8 mouse cellular contexts compared by ENCODE assay signal in genomic region chr5:20944961-20945748, GRCm38 (mm10). TPM values are rescaled to one million over a fixed set of nuclear protein-coding genes. Genes with fewer than 3 reads are reported as not detected.
DNase-seq lines count a peak whose midpoint lies in the region; ATAC-seq lines count a peak whose summit lies in the region.

No protein-coding gene starts in this region.

- no peaks in the 10 kb centered on the region for H3K9me3 ChIP-seq in intestine, embryonic 14.5 days (ENCODE audit: control insufficient read depth, low read length)
- H3K9me3 ChIP-seq in intestine, embryonic 16.5 days (ENCODE audit: control insufficient read depth, low read length) = no peaks in the 10 kb centered on the region

- ATAC-seq in intestine, embryonic 14.5 days (replicated peaks; ENCODE audit: low FRiP score, low TSS enrichment, low read depth) = no peak
- no peak for ATAC-seq in intestine, embryonic 16.5 days
- peak; percentile 59 for ATAC-seq in common myeloid progenitor, adult 5-6 weeks (replicated peaks; ENCODE audit: low read depth, poor library complexity, severe bottlenecking)
- peak; percentile 62; the same call in 1 of the 2 replicates for ATAC-seq in monocyte, adult 5-6 weeks (replicated peaks; ENCODE audit: insufficient number of reproducible peaks, low FRiP score, low TSS enrichment, poor library complexity, severe bottlenecking)

- H3K27ac ChIP-seq in intestine, embryonic 14.5 days (ENCODE audit: low read depth) = 0 out of 2 replicates have a peak overlapping the region, but pooled peaks have one; percentile 33
- no peak overlapping the region for H3K27ac ChIP-seq in intestine, embryonic 16.5 days (ENCODE audit: low read length)

- no peak overlapping the region for H3K4me3 ChIP-seq in intestine, embryonic 14.5 days (ENCODE audit: low read depth, low read length)
- H3K4me3 ChIP-seq in intestine, embryonic 16.5 days (ENCODE audit: low read length) = no peak overlapping the region

- H3K4me2 ChIP-seq in intestine, embryonic 14.5 days (ENCODE audit: low read length) = peak overlapping the region; percentile 25; the same call in 1 of the 2 replicates
- no peak overlapping the region for H3K4me2 ChIP-seq in intestine, embryonic 16.5 days (ENCODE audit: low read depth, low read length)

- H3K9ac ChIP-seq in intestine, embryonic 14.5 days (ENCODE audit: low read length) = no peak overlapping the region
- H3K9ac ChIP-seq in intestine, embryonic 16.5 days (ENCODE audit: low read depth, low read length) = no peak overlapping the region

- peaks cover 16% of the 10 kb centered on the region for H3K4me1 ChIP-seq in intestine, embryonic 14.5 days (replicated peaks; ENCODE audit: control insufficient read depth, insufficient read depth, low read length)
- H3K4me1 ChIP-seq in intestine, embryonic 16.5 days (ENCODE audit: control insufficient read depth, insufficient read depth, low read length) = peaks cover 14% of the 10 kb centered on the region; the same call in 1 of the 2 replicates

- H3K36me3 ChIP-seq in intestine, embryonic 14.5 days (ENCODE audit: control insufficient read depth, insufficient read depth, low read length) = no peaks in the 10 kb centered on the region
- no peaks in the 10 kb centered on the region for H3K36me3 ChIP-seq in intestine, embryonic 16.5 days (ENCODE audit: control insufficient read depth, insufficient read depth, low read length)

- WGBS in intestine, embryonic 14.5 days = 68% methylated on average over 13 of the region's 13 CpGs
- 62% methylated on average over 13 of the region's 13 CpGs for WGBS in intestine, embryonic 16.5 days

- DNase-seq in intestine, embryonic 14.5 days (ENCODE audit: low spot score) = no peak
- DNase-seq in kidney, postnatal 14 days = peak; percentile 34
- no peak for DNase-seq in cerebellum, postnatal 4 days (ENCODE audit: low spot score in 2 of 2)
- no peak for DNase-seq in ovary, postnatal 10 days (ENCODE audit: low spot score)
- DNase-seq in gastrocnemius, postnatal 14 days = no peak

- intact Hi-C loops in gastrocnemius, postnatal 14 days (cut with DNase I; ENCODE audit: low total_unique reads) = no loop called here

- no peaks in the 10 kb centered on the region for H3K27me3 ChIP-seq in intestine, embryonic 14.5 days (replicated peaks; ENCODE audit: control insufficient read depth, insufficient read depth, low read length)
- H3K27me3 ChIP-seq in intestine, embryonic 16.5 days (replicated peaks; ENCODE audit: control insufficient read depth, insufficient read depth, low read length) = no peaks in the 10 kb centered on the region

RNA-seq across cellular contexts. Expression of gene Rsbn1l, which starts 11.0 kb away (rescaled TPM):
- 7.1 and 8.6 TPM in 2 replicates for polyA plus RNA-seq in intestine, embryonic 14.5 days (2014; fragmentation: Nextera tagmentation; extraction: Ambion mirVana)
- polyA plus RNA-seq in intestine, embryonic 16.5 days (2015; fragmentation: Nextera tagmentation; extraction: Ambion mirVana) = 3.0 and 3.2 TPM in 2 replicates
- total RNA-seq in common myeloid progenitor, adult 5-6 weeks (2017) = 35.1 and 54.1 TPM in 2 replicates
- 46.5 to 65.5 TPM (median 51.9 TPM) in 3 replicates for total RNA-seq in monocyte, adult 5-6 weeks (2017)
- 1 to 10 TPM; 6.8 to 7.2 TPM for total RNA-seq in gastrocnemius, postnatal 14 days (2021)

Comparison
In these comparisons a context has a peak if more than half of its experiments do, and no peak if none do; other contexts are left out.
1. ATAC-seq: peak in common myeloid progenitor, adult 5-6 weeks (single experiment) and monocyte, adult 5-6 weeks (single experiment); none in intestine, embryonic 14.5 days (single experiment) and intestine, embryonic 16.5 days (single experiment).